Mouse (Mus musculus) embryonic stem cell, embryonic (primary cell): ENCODE data around the gene Prtn3.

ENCODE experiments used
- CTCF ChIA-PET, 4 experiments: fragments of 300-600 bp in 2 of 4; fragments of 350-600 bp in 2 of 4; sonication (Branson Sonifier 250); formaldehyde crosslinking; loops; one replicate each; lab custom pipeline; 2022; ENCODE audit warnings: inconsistent platforms in 2 of 4; lab: Charles Lee
- POLR2A ChIA-PET, 4 experiments: fragments of 300-600 bp in 2 of 4; fragments of 350-600 bp in 2 of 4; sonication (Branson Sonifier 250); formaldehyde crosslinking; loops; one replicate each; lab custom pipeline; 2022; ENCODE audit warnings: antibody characterized with exemption in 4 of 4, inconsistent platforms in 1 of 4; lab: Charles Lee

The Prtn3 gene

GRCm38 (mm10) chr10:79897316-79898245, 23.3 kb downstream of the Prtn3 start:
- CTCF ChIA-PET, result interaction anchor here (0.5 to 2.0 kb wide), 11 partner anchors 8 to 270 kb away, joined by 3 to 6 read pairs (median 4); partner anchors contain the start of gene Med16 (in 1 of the 4)
- POLR2A ChIA-PET, result interaction anchor here in 3 of 4 experiments (0.5 to 5.0 kb wide), 23 partner anchors 8 to 279 kb away, joined by 3 to 42 read pairs (median 4); partner anchors contain the start of genes Med16 (in 3 of the 3), Ptbp1 (in 2 of the 3), Wdr18 (in 2 of the 3) and Gm26602 (in 1 of the 3)

- CTCF ChIA-PET, result interaction anchor here in 2 of 4 experiments (0.6 to 1.3 kb wide), 4 partner anchors 47 to 87 kb away, joined by 3 to 4 read pairs (median 3); partner anchors contain the start of genes Ptbp1 (in 1 of the 2) and Wdr18 (in 1 of the 2)
Measured at GRCm38 (mm10) chr10:79900951-79901410, 26.7 kb downstream of the Prtn3 start.

GRCm38 (mm10) chr10:79906712-79907111, 32.4 kb downstream of the Prtn3 start:
- ChIA-PET POLR2A (interaction anchor here in 3 of 4 experiments (0.9 to 5.7 kb wide), 11 partner anchors 9 to 260 kb away, joined by 3 to 84 read pairs (median 4); partner anchors contain the start of genes Ptbp1 (in 2 of the 3), Arid3a (in 1 of the 3) and Wdr18 (in 1 of the 3)), CTCF (interaction anchor here in 1 of 4 experiments (0.8 kb wide), 1 partner anchor 23 kb away, joined by 3 read pairs; no protein-coding TSS in a partner anchor)

More at GRCm38 (mm10) chr10:79900951-79901410, 26.7 kb downstream of the Prtn3 start:
- POLR2A ChIA-PET, result interaction anchor here in 2 of 4 experiments (0.9 to 2.7 kb wide), 6 partner anchors 8 to 121 kb away, joined by 3 to 11 read pairs (median 4); partner anchors contain the start of gene Med16 (in 1 of the 2)

- CTCF ChIA-PET, result interaction anchor here in 2 of 4 experiments (1.0 to 2.2 kb wide), 6 partner anchors 10 to 168 kb away, joined by 3 to 9 read pairs (median 6); partner anchors contain the start of gene Kiss1r (in 1 of the 2)
- POLR2A ChIA-PET, result interaction anchor here (0.5 to 5.7 kb wide), 41 partner anchors 9 to 1197 kb away, joined by 3 to 84 read pairs (median 7); partner anchors contain the start of genes Ptbp1 (in 3 of the 4), Arid3a (in 2 of the 4), Kiss1r (in 2 of the 4) and Elane (in 1 of the 4)
Measured at GRCm38 (mm10) chr10:79907415-79907814, 33.1 kb downstream of the Prtn3 start.

- CTCF ChIA-PET, result interaction anchor here (0.5 to 2.2 kb wide), 35 partner anchors 9 to 1582 kb away, joined by 3 to 16 read pairs (median 4); partner anchors contain the start of genes Tmem259 (in 2 of the 4), Wdr18 (in 2 of the 4), Kiss1r (in 1 of the 4) and Midn (in 1 of the 4)
- POLR2A ChIA-PET, result interaction anchor here (0.5 to 5.7 kb wide), 158 partner anchors 8 to 1664 kb away, joined by 3 to 84 read pairs (median 4); partner anchors contain the start of genes Kiss1r (in 4 of the 4), Ptbp1 (in 3 of the 4), Arid3a (in 2 of the 4) and Cdc34 (in 2 of the 4)
Measured at GRCm38 (mm10) chr10:79908167-79909091, 34.2 kb downstream of the Prtn3 start, which contains the start of gene Med16. Gene Med16 (minus strand): TSS chr10:79908923.

GRCm38 (mm10) chr10:79909092-79909922, 35.0 kb downstream of the Prtn3 start:
- CTCF ChIA-PET, result interaction anchor here in 3 of 4 experiments (0.5 to 2.2 kb wide), 26 partner anchors 12 to 1583 kb away, joined by 3 to 16 read pairs (median 5); partner anchors contain the start of genes Tmem259 (in 2 of the 3), Wdr18 (in 2 of the 3), Fgf22 (in 1 of the 3) and Midn (in 1 of the 3)
- POLR2A ChIA-PET, result interaction anchor here (0.5 to 5.7 kb wide), 116 partner anchors 7 to 711 kb away, joined by 3 to 84 read pairs (median 4); partner anchors contain the start of genes Kiss1r (in 4 of the 4), Ptbp1 (in 3 of the 4), Arid3a (in 2 of the 4) and Cdc34 (in 2 of the 4)

GRCm38 (mm10) chr10:79910556-79910955, 36.3 kb downstream of the Prtn3 start, which contains the start of gene Gm26602:
Gene Gm26602 (plus strand): TSS chr10:79910856.
- POLR2A ChIA-PET, result interaction anchor here in 2 of 4 experiments (0.8 to 5.7 kb wide), 11 partner anchors 9 to 316 kb away, joined by 3 to 84 read pairs (median 3); partner anchors contain the start of genes Mum1 (in 1 of the 2), Ptbp1 (in 1 of the 2) and Wdr18 (in 1 of the 2)
- CTCF ChIA-PET, result interaction anchor here in 2 of 4 experiments (0.7 to 1.1 kb wide), 3 partner anchors 142 to 172 kb away, joined by 4 read pairs; no protein-coding TSS in a partner anchor

- CTCF ChIA-PET, result interaction anchor here in 2 of 4 experiments (0.6 to 1.1 kb wide), 4 partner anchors 19 to 314 kb away, joined by 3 to 6 read pairs (median 3); partner anchors contain the start of gene Mum1 (in 1 of the 2)
- POLR2A ChIA-PET, result interaction anchor here in 2 of 4 experiments (0.6 to 1.4 kb wide), 5 partner anchors 9 to 74 kb away, joined by 3 to 4 read pairs (median 3); partner anchors contain the start of gene R3hdm4 (in 1 of the 2)
Measured at GRCm38 (mm10) chr10:79912412-79912811, 38.1 kb downstream of the Prtn3 start.

- CTCF ChIA-PET, result interaction anchor here in 2 of 4 experiments (0.5 to 1.1 kb wide), 5 partner anchors 11 to 407 kb away, joined by 3 read pairs; no protein-coding TSS in a partner anchor
- POLR2A ChIA-PET, result interaction anchor here (0.5 to 1.6 kb wide), 12 partner anchors 9 to 281 kb away, joined by 3 to 9 read pairs (median 3); partner anchors contain the start of gene Tmem259 (in 1 of the 4)
Measured at GRCm38 (mm10) chr10:79914131-79914947, 40.1 kb downstream of the Prtn3 start.

- POLR2A ChIA-PET, result interaction anchor here (0.6 to 1.6 kb wide), 5 partner anchors 17 to 253 kb away, joined by 3 to 9 read pairs (median 3); no protein-coding TSS in a partner anchor
- CTCF ChIA-PET, result interaction anchor here in 3 of 4 experiments (0.6 to 1.1 kb wide), 4 partner anchors 11 to 157 kb away, joined by 3 read pairs; no protein-coding TSS in a partner anchor
Measured at GRCm38 (mm10) chr10:79914948-79915596, 40.8 kb downstream of the Prtn3 start.

GRCm38 (mm10) chr10:79916081-79916480, 41.8 kb downstream of the Prtn3 start:
- CTCF ChIA-PET, result interaction anchor here in 2 of 4 experiments (0.6 to 1.4 kb wide), 3 partner anchors 12 to 388 kb away, joined by 3 read pairs; no protein-coding TSS in a partner anchor
- POLR2A ChIA-PET, result interaction anchor here in 3 of 4 experiments (0.7 to 4.0 kb wide), 6 partner anchors 8 to 136 kb away, joined by 3 to 30 read pairs (median 3); partner anchors contain the start of gene Med16 (in 1 of the 3)

- ChIA-PET CTCF (interaction anchor here in 3 of 4 experiments (0.5 to 1.6 kb wide), 10 partner anchors 9 to 433 kb away, joined by 3 to 4 read pairs (median 3); partner anchors contain the start of genes Arid3a (in 1 of the 3), Plppr3 (in 1 of the 3), Prtn3 (in 1 of the 3) and Wdr18 (in 1 of the 3)), POLR2A (interaction anchor here (0.5 to 4.0 kb wide), 24 partner anchors 9 to 720 kb away, joined by 3 to 30 read pairs (median 5); partner anchors contain the start of genes Med16 (in 4 of the 4) and Wdr18 (in 1 of the 4))
Measured at GRCm38 (mm10) chr10:79916808-79917531, 42.7 kb downstream of the Prtn3 start, which contains the start of gene Kiss1r. Gene Kiss1r (plus strand): TSS chr10:79916971.
